Mouse (Mus musculus): ENCODE data around the gene Dnajc15. TPM values are rescaled to one million over a fixed set of nuclear protein-coding genes. Genes with fewer than 3 reads are reported as not detected.

Dnajc15 gene
- 11.8 and 15.2 TPM in 2 replicates for polyA plus RNA-seq (2012; ENCODE audit: low replicate concordance)

DNA sequence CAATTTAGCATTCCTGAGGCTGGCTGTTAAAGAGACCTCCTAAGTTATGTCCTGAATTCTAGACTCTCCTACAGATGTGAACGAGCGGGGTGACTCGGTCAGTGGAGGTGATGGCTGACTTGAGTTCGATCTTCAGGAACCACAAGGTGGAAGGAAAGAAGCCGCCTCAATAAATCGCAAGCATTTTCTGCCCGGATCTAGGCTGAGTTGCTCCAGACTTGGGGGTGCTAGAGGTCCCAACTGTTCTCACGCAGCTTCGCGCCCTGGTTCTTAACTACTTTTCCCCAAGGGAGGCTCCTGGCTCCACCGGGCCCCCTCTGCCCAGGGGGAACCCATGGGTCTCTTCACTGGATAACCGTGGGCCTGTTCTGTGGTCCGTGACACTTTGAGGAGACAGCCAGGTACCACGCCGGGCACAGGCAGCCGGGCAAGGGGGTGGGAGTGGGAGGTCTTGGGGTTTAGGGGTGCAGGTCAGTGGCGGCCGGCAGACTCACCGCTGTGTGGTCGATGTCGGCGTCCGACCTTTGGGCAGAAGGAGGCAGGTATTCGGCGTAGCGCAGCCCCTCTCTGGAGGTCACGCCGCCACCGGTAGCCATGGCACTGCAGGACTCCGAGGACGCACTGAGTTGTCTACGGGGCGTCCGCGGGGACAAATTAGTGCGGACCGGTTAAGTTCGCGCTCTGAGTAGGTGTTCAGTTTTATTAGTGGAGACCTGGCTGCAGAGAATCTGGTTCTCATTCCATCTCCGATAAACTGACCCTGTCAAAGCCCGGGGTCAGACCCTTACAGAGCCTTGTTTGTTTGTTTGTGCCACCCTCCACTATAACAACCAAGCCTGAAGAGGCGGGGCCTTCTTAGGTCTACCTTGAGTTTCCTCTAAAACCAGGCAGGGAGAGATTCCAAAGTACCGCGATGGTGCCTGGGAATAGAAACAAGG, at the start of gene Dnajc15:
Gene Dnajc15, minus strand, starts transcription at position 822 of the 938 bp plus-strand sequence.

DNA sequence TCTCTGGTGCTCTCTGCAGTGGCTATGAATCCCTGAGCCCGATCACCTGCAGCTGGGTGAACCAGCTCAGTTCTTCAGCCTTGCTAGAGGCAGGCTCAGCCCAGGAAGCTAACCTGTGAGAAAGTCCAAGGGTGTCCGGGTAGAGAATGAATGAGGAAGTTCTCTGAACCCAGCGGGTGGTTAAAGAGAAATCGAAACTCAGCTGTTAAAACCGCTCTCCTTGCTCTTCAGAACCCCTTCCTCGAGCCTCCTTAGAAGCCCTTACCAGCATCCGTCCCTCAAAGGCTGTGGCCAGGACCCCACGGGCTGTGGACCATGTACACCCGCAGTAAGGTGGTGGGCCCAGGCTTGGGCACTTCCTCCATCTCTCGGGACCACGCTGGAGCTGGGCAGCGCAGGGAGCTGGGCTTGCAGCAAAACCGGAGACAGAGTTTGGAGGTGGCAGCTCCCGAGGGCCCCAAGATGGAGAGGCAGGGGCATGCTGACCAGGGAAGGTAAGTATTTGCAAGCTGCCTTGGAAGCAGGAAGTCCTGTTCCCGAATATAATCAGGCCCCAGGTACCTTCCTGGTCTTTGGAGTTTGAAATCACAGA, 29.3 kb upstream of the Dnajc15 start, which contains the start of gene Epsti1:
Gene Epsti1, plus strand, starts transcription at position 69 of the 592 bp plus-strand sequence.

Other genes with a start within 250 kb of the Dnajc15 start
- gene Epsti1, start 29.1 kb upstream of the Dnajc15 start, polyA plus RNA-seq (2012; ENCODE audit: low replicate concordance) = 6.3 and 22.9 TPM in 2 replicates
- gene Fam216b, start 213.9 kb upstream of the Dnajc15 start, polyA plus RNA-seq (2012; ENCODE audit: low replicate concordance) = not detected in 2 replicates